Mouse (Mus musculus): ENCODE measurements around the gene Miga2.

- TF ChIP-seq POLR2A (IDR thresholded peaks at IDR 0.05; ENCODE audit: control insufficient read depth, low read depth, low read length) (no peak), CTCF (IDR thresholded peaks at IDR 0.05; ENCODE audit: control insufficient read depth, insufficient read depth, insufficient replicate concordance, low read depth, low read length) (no peak)
These were observed 7.5 kb downstream of the Miga2 start for GRCm38 (mm10) chr2:30371544-30371943.
